Mouse (Mus musculus) embryo, embryonic 11 days (tissue): ENCODE data around the gene Slc30a9.

Experiments used
- DNase-seq: peaks from one replicate; pipeline ENCODE4 v3.0.0-alpha.2; 2015

Gene Slc30a9

GRCm38 (mm10) chr5:67306698-67307521, at the start of gene Slc30a9:
Slc30a9 (plus strand) TSS chr5:67306955.
- DNase-seq = peak; percentile 94

- DNase-seq = no peak
Observed at GRCm38 (mm10) chr5:67258473-67258872, 48.3 kb upstream of the Slc30a9 start.

GRCm38 (mm10) chr5:67260159-67260530, 46.6 kb upstream of the Slc30a9 start:
- DNase-seq = no peak

GRCm38 (mm10) chr5:67260531-67261371, 46.0 kb upstream of the Slc30a9 start, which contains the start of gene Tmem33:
Tmem33 (plus strand) TSS chr5:67260565.
- DNase-seq = peak; percentile 98

- DNase-seq = no peak
Observed at GRCm38 (mm10) chr5:67262964-67263363, 43.8 kb upstream of the Slc30a9 start.

- DNase-seq = peak; percentile 33
Observed at GRCm38 (mm10) chr5:67266106-67266505, 40.6 kb upstream of the Slc30a9 start.

- no peak for DNase-seq
Observed at GRCm38 (mm10) chr5:67269309-67269708, 37.4 kb upstream of the Slc30a9 start.

- DNase-seq = no peak
Observed at GRCm38 (mm10) chr5:67279407-67279806, 27.3 kb upstream of the Slc30a9 start.

- no peak for DNase-seq
Observed at GRCm38 (mm10) chr5:67279840-67280239, 26.9 kb upstream of the Slc30a9 start.

- no peak for DNase-seq
Observed at GRCm38 (mm10) chr5:67280400-67280799, 26.4 kb upstream of the Slc30a9 start.

- DNase-seq = no peak
Observed at GRCm38 (mm10) chr5:67295029-67295428, 11.7 kb upstream of the Slc30a9 start.

GRCm38 (mm10) chr5:67295682-67296081, 11.1 kb upstream of the Slc30a9 start:
- DNase-seq = no peak

GRCm38 (mm10) chr5:67296171-67296570, 10.6 kb upstream of the Slc30a9 start:
- no peak for DNase-seq

- DNase-seq = no peak
Observed at GRCm38 (mm10) chr5:67297026-67297813, 9.5 kb upstream of the Slc30a9 start.

- DNase-seq = no peak
Observed at GRCm38 (mm10) chr5:67299847-67300412, 6.8 kb upstream of the Slc30a9 start.

- DNase-seq = no peak
Observed at GRCm38 (mm10) chr5:67300926-67301597, 5.7 kb upstream of the Slc30a9 start.

GRCm38 (mm10) chr5:67301722-67302331, 4.9 kb upstream of the Slc30a9 start:
- DNase-seq = no peak

GRCm38 (mm10) chr5:67303816-67304215, 2.9 kb upstream of the Slc30a9 start:
- DNase-seq = no peak

- DNase-seq = peak; percentile 12
Observed at GRCm38 (mm10) chr5:67307659-67308222, 986 bp downstream of the Slc30a9 start.

GRCm38 (mm10) chr5:67311811-67312521, 5.2 kb downstream of the Slc30a9 start:
- DNase-seq = no peak

GRCm38 (mm10) chr5:67312522-67312851, 5.7 kb downstream of the Slc30a9 start:
- DNase-seq = no peak
